Mouse (Mus musculus) embryonic facial prominence, embryonic 10.5 days (tissue): Measurements from ENCODE around the gene Ap2a2. TPM values are rescaled to one million over a fixed set of nuclear protein-coding genes. Genes with fewer than 3 reads are reported as not detected.

ENCODE experiments used
- DNase-seq: peaks from one replicate; pipeline ENCODE4 v3.0.0-alpha.2; 2017; ENCODE audit warnings: low spot score
- H3K27ac ChIP-seq: fragments of 300-500 bp; sonication (generic); replicated peaks from 2 replicates; pipeline ENCODE4 v1.5.1; 2016; ENCODE audit warnings: mild to moderate bottlenecking
- H3K27me3 ChIP-seq: fragments of 300-500 bp; sonication (generic); replicated peaks from 2 replicates; pipeline ENCODE4 v1.6.1; 2016; ENCODE audit warnings: low read depth, mild to moderate bottlenecking; ENCODE audit not compliant: poor library complexity, severe bottlenecking
- H3K36me3 ChIP-seq: fragments of 300-500 bp; sonication (generic); replicated peaks from 2 replicates; pipeline ENCODE4 v1.6.1; 2016; ENCODE audit warnings: mild to moderate bottlenecking, moderate library complexity
- H3K4me1 ChIP-seq: fragments of 300-500 bp; sonication (generic); 2 replicates; pipeline ENCODE4 v1.6.1; 2016
- H3K4me3 ChIP-seq: fragments of 300-500 bp; sonication (generic); 2 replicates; pipeline ENCODE4 v1.5.1; 2016; ENCODE audit warnings: mild to moderate bottlenecking, moderate library complexity
- H3K9me3 ChIP-seq: fragments of 300-500 bp; sonication (generic); 2 replicates; pipeline ENCODE4 v1.6.1; 2016; ENCODE audit warnings: mild to moderate bottlenecking
- WGBS: fragments of 180-500 bp; shearing (Covaris S2); methylation state at CpG from one replicate; pipeline ENCODE4 v1.1.7; 2016; 5-methylcytosine and 5-hydroxymethylcytosine counted together
- polyA plus RNA-seq: library from polyadenylated mRNA; unstranded; fragments of >200 nt; fragmentation: Nextera tagmentation; extraction: Ambion mirVana; gene quantifications from 2 replicates; pipeline ENCODE4 v1.2.1, GENCODE M21; 2016

Ap2a2 gene
- polyA plus RNA-seq, 1 experiment from 2014 or later = 99.2 TPM

DNA sequence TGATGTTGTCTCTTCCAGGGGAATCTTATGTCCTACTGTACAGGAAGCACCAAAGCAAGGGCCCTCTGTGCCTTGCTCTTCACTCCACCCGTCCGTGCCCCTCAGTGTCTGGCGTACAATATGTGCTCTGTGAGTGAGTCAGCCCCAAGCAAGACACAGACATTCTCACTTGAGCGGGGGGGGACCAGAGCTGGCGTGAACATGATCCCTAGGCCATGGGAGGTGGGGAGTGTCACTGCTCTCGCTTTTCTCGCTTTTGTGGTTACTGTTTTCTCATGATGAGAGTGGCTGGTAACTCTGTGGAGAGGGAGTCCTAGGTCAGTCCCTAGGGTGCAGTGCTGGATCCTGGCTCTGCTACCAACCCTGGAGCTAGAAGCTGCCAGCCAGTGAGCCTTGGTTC lies 2.6 kb downstream of the Ap2a2 start:
- H3K36me3 ChIP-seq = peaks cover 13% of the 10 kb centered on the region
- H3K4me1 ChIP-seq = peaks cover 50% of the 10 kb centered on the region
- 50% methylated on average over 7 of the region's 7 CpGs for WGBS
- peak overlapping the region; percentile 21 for H3K27ac ChIP-seq
- no peaks in the 10 kb centered on the region for H3K27me3 ChIP-seq
- peak overlapping the region; percentile 23; the same call in 1 of the 2 replicates for H3K4me3 ChIP-seq
- H3K9me3 ChIP-seq = no peaks in the 10 kb centered on the region
- peak; percentile 22 for DNase-seq

DNA sequence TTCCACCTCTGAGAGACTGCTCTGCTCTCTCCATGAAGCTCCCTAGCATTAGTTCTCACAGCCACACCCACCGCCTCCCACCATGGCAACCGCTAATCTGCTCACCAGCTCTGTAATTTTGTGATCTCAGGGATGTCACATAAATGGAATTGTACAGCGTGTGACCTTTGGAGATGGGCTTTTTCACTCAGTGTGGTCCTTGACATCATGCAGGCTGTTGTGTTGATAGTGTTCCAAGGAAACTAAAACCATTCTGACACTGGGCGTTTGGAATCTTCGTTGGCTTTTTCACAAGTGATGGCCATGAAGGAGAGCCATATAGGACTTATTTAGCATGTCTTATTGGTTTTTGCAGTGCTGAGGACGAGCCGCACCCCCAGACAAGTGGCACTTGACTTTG lies 4.6 kb downstream of the Ap2a2 start:
- H3K36me3 ChIP-seq = peaks cover 19% of the 10 kb centered on the region
- H3K4me3 ChIP-seq = no peak overlapping the region
- H3K9me3 ChIP-seq = no peaks in the 10 kb centered on the region
- no peak for DNase-seq
- no peak overlapping the region for H3K27ac ChIP-seq
- H3K4me1 ChIP-seq = peaks cover 45% of the 10 kb centered on the region
- 83% methylated on average over 7 of the region's 7 CpGs for WGBS
- H3K27me3 ChIP-seq = no peaks in the 10 kb centered on the region

- Histone ChIP-seq H3K4me1 (peaks cover 25% of the 10 kb centered on the region), H3K27ac (no peak overlapping the region)
- DNase-seq = no peak
Measured at GRCm38 (mm10) chr7:141569283-141569803, 7.4 kb downstream of the Ap2a2 start.

DNA sequence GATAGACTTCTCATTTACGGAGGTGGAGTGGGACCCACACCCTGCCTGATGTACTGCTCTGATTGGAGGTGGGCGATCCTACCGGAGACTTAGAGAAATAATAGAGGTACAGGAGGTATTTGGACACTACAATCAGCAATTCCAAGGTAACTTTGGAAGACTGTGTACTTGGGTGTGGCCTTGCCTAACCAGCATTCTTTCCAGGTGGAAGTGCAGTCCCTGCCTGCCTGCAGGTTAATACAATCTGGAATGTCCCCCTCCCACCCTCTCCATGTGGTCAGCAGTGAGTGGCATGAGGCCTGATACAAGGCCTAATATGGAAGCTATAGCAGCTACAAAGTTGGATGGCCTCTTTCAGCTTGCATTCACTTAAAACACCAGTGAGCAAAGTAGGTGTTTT lies 7.9 kb downstream of the Ap2a2 start:
- no peaks in the 10 kb centered on the region for H3K9me3 ChIP-seq
- peaks cover 23% of the 10 kb centered on the region for H3K36me3 ChIP-seq
- DNase-seq = no peak
- WGBS = 97% methylated on average over 3 of the region's 3 CpGs
- peaks cover 20% of the 10 kb centered on the region for H3K4me1 ChIP-seq
- no peak overlapping the region for H3K4me3 ChIP-seq
- no peaks in the 10 kb centered on the region for H3K27me3 ChIP-seq
- H3K27ac ChIP-seq = no peak overlapping the region

More at GRCm38 (mm10) chr7:141569283-141569803, 7.4 kb downstream of the Ap2a2 start:
- WGBS = 85% methylated on average over 9 of the region's 9 CpGs
- Histone ChIP-seq H3K36me3 (peaks cover 26% of the 10 kb centered on the region), H3K27me3 (no peaks in the 10 kb centered on the region), H3K9me3 (no peaks in the 10 kb centered on the region), H3K4me3 (no peak overlapping the region)

- Histone ChIP-seq H3K27ac (no peak overlapping the region), H3K4me3 (no peak overlapping the region), H3K4me1 (peaks cover 16% of the 10 kb centered on the region), H3K36me3 (peaks cover 15% of the 10 kb centered on the region), H3K9me3 (no peaks in the 10 kb centered on the region), H3K27me3 (no peaks in the 10 kb centered on the region)
- WGBS = 80% methylated on average over 4 of the region's 4 CpGs
- DNase-seq = no peak
Measured at GRCm38 (mm10) chr7:141570625-141571295, 8.8 kb downstream of the Ap2a2 start.

DNA sequence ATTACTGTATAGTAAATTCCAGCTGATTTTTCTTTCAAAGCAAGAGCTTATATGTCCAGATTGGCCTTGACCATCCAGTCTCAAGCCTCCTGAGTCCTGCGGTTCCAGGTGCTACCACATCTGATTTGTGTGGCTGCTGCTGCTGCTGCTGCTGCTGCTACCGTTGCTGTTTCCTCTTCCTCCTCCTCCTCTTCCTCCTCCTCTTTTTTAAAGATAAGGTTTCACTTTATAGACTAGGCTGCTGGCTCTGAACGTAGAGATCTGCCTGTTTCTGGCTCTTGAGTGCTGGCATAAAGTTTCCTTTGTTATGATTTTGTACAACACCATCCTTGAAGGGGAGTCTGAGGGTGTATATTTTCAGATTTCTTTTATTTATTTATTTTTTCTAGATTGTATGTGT lies 12.1 kb downstream of the Ap2a2 start:
- H3K27me3 ChIP-seq = no peaks in the 10 kb centered on the region
- H3K4me1 ChIP-seq = peaks cover 2% of the 10 kb centered on the region; the same call in 1 of the 2 replicates
- no peak for DNase-seq
- no peak overlapping the region for H3K4me3 ChIP-seq
- no peak overlapping the region for H3K27ac ChIP-seq
- WGBS = 86% methylated on average over 3 of the region's 3 CpGs
- H3K36me3 ChIP-seq = peaks cover 20% of the 10 kb centered on the region
- no peaks in the 10 kb centered on the region for H3K9me3 ChIP-seq

- peaks cover 14% of the 10 kb centered on the region; the same call in 1 of the 2 replicates for H3K36me3 ChIP-seq
- no peak for DNase-seq
- no peaks in the 10 kb centered on the region for H3K9me3 ChIP-seq
- no peaks in the 10 kb centered on the region for H3K27me3 ChIP-seq
- no peak overlapping the region for H3K4me3 ChIP-seq
- no peak overlapping the region for H3K27ac ChIP-seq
- WGBS = 82% methylated on average over 3 of the region's 3 CpGs
- H3K4me1 ChIP-seq = no peaks in the 10 kb centered on the region
Measured at GRCm38 (mm10) chr7:141575481-141575880, 13.5 kb downstream of the Ap2a2 start.

DNA sequence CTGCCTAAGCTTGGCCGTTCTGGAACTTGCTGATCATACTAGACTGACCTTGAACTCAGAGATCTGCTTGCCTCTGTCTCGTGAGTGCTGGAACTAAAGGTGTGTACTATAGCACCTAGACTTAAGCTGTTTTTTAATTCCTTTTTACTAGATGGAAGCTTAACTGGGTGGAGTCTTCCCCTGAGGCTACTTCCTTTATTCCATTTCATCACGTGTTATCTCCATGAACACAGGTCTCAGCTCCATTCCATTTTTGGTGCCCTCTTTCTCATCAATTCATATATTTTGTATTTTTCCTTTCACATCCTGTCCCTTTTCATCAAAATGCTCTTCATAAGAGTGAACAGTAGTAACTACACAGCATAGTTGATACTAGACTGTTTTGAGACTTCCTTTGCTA lies 15.8 kb downstream of the Ap2a2 start:
- no peak overlapping the region for H3K4me3 ChIP-seq
- peaks cover 20% of the 10 kb centered on the region; the same call in 1 of the 2 replicates for H3K36me3 ChIP-seq
- H3K4me1 ChIP-seq = no peaks in the 10 kb centered on the region
- no peak overlapping the region for H3K27ac ChIP-seq
- DNase-seq = no peak
- H3K9me3 ChIP-seq = no peaks in the 10 kb centered on the region
- H3K27me3 ChIP-seq = no peaks in the 10 kb centered on the region
- WGBS = 86% methylated on average over 3 of the region's 3 CpGs

DNA sequence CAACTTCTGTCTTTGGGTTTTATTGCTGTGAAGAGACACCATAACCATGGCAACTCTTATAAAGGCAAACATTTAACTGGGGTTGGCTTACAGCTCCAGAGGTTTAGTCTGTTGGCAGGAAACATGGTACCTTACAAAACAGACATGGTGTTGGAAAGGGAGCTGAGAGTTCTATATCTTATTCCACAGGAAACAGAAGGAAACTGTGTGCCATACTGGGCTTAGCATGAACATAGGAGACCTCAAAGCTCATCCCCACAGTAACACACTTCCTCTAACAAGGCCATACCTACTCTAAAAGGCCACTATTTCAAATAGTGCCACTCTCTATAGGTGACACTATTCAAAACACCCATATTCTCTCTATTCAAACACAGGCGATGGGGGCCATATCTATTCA lies 16.5 kb downstream of the Ap2a2 start:
- Histone ChIP-seq H3K9me3 (no peaks in the 10 kb centered on the region), H3K36me3 (peaks cover 17% of the 10 kb centered on the region; the same call in 1 of the 2 replicates), H3K27ac (no peak overlapping the region), H3K4me1 (no peaks in the 10 kb centered on the region), H3K27me3 (no peaks in the 10 kb centered on the region), H3K4me3 (no peak overlapping the region)
- DNase-seq = no peak
- WGBS = 91% methylated on average over 1 of the region's 1 CpGs

DNA sequence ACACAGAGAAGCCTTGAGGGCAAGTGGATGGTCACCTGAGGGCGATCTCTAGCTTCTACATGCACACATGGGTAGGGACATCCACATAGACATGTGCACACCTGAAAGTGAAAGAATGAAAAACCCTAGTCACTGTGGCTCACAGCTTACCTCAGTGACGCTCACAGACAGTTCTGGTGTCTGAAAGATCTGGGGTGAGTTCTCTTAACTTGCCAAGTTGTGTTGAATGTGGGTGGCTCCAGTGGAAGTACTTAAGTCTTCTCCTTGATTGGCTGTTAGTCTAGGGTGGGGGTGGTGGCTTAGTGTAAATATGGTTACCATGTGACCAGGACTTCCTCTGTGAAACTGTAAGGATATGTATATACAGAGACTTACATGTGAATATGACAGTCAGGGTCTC lies 17.0 kb downstream of the Ap2a2 start:
- 94% methylated on average over 2 of the region's 2 CpGs for WGBS

GRCm38 (mm10) chr7:141581323-141581722 lies 19.4 kb downstream of the Ap2a2 start:
- 86% methylated on average over 7 of the region's 7 CpGs for WGBS

More for the DNA sequence above, 17.0 kb downstream of the Ap2a2 start:
- Histone ChIP-seq H3K27me3 (no peaks in the 10 kb centered on the region), H3K36me3 (peaks cover 17% of the 10 kb centered on the region; the same call in 1 of the 2 replicates), H3K27ac (no peak overlapping the region), H3K4me1 (no peaks in the 10 kb centered on the region), H3K9me3 (no peaks in the 10 kb centered on the region), H3K4me3 (no peak overlapping the region)
- no peak for DNase-seq

GRCm38 (mm10) chr7:141584048-141584841 lies 22.3 kb downstream of the Ap2a2 start:
- Histone ChIP-seq H3K27me3 (no peaks in the 10 kb centered on the region), H3K27ac (no peak overlapping the region), H3K36me3 (peaks cover 32% of the 10 kb centered on the region), H3K9me3 (no peaks in the 10 kb centered on the region), H3K4me1 (no peaks in the 10 kb centered on the region), H3K4me3 (no peak overlapping the region)
- DNase-seq = no peak
- WGBS = 78% methylated on average over 5 of the region's 5 CpGs

More at GRCm38 (mm10) chr7:141581323-141581722, 19.4 kb downstream of the Ap2a2 start:
- no peak for DNase-seq
- Histone ChIP-seq H3K36me3 (peaks cover 25% of the 10 kb centered on the region), H3K9me3 (no peaks in the 10 kb centered on the region), H3K4me3 (no peak overlapping the region), H3K4me1 (no peaks in the 10 kb centered on the region), H3K27me3 (no peaks in the 10 kb centered on the region), H3K27ac (no peak overlapping the region)
